Mouse (Mus musculus) embryonic facial prominence, embryonic 11.5 days (tissue): ENCODE measurements at regions not wholly inside any gene's neighbourhood (a gene's known extent, or its start where the extent isn't known, plus 50 kb on each side); places are given as distances from the start of the nearest gene placed in this dataset.

Source experiments
- ATAC-seq: fragments of 200-750 bp; cut with Nextera tagmentation; replicated peaks from 2 replicates; pipeline ENCODE4 v1.8.0; 2017; ENCODE audit warnings: low read depth; ENCODE audit not compliant: insufficient number of reproducible peaks, low FRiP score, low TSS enrichment
- DNase-seq: peaks from one replicate; pipeline ENCODE4 v3.0.0-alpha.2; 2015; ENCODE audit warnings: low spot score
- H3K27ac ChIP-seq: fragments of 300-500 bp; sonication (generic); replicated peaks from 2 replicates; pipeline ENCODE4 v1.5.1; 2014; ENCODE audit warnings: mild to moderate bottlenecking, low read depth, low read length, control low read depth
- H3K27me3 ChIP-seq: fragments of 300-500 bp; sonication (generic); 2 replicates; pipeline ENCODE4 v1.6.1; 2014; ENCODE audit warnings: mild to moderate bottlenecking, low read length, moderate library complexity, mixed read lengths; ENCODE audit not compliant: control insufficient read depth, insufficient read depth
- H3K36me3 ChIP-seq: fragments of 300-500 bp; sonication (generic); replicated peaks from 2 replicates; pipeline ENCODE4 v1.6.1; 2014; ENCODE audit warnings: low read depth, mild to moderate bottlenecking, low read length, moderate library complexity, mixed read lengths; ENCODE audit not compliant: control insufficient read depth, insufficient read depth
- H3K4me1 ChIP-seq: fragments of 300-500 bp; sonication (generic); 2 replicates; pipeline ENCODE4 v1.6.1; 2014; ENCODE audit warnings: low read length, mixed read lengths; ENCODE audit not compliant: control insufficient read depth, insufficient read depth
- H3K4me2 ChIP-seq: fragments of 300-500 bp; sonication (generic); 2 replicates; pipeline ENCODE4 v1.6.1; 2014; ENCODE audit warnings: low read depth, mild to moderate bottlenecking, control low read depth, low read length, moderate library complexity
- H3K4me3 ChIP-seq: fragments of 300-500 bp; sonication (generic); 2 replicates; pipeline ENCODE4 v1.5.1; 2014; ENCODE audit warnings: low read depth, low read length, control low read depth
- H3K9ac ChIP-seq: fragments of 300-500 bp; sonication (generic); replicated peaks from 2 replicates; pipeline ENCODE4 v1.6.1; 2014; ENCODE audit warnings: mild to moderate bottlenecking, control low read depth, low read length
- H3K9me3 ChIP-seq: fragments of 300-500 bp; sonication (generic); replicated peaks from 2 replicates; pipeline ENCODE4 v1.6.1; 2016; ENCODE audit warnings: mild to moderate bottlenecking, low read length, inconsistent platforms, mixed read lengths; ENCODE audit not compliant: control insufficient read depth
- WGBS: fragments of 180-500 bp; shearing (Covaris S2); extraction: QIAGEN DNeasy Blood & Tissue Kit; methylation state at CpG from one replicate; pipeline ENCODE4 v1.1.7; 2014; 5-methylcytosine and 5-hydroxymethylcytosine counted together

GRCm38 (mm10) chr16:91995459-91996190 is 62.4 kb upstream of the Mrps6 start:
- DNase-seq (peak; percentile 75), ATAC-seq (peak; percentile 86)
- H3K9ac ChIP-seq, result peak overlapping the region; percentile 25; the same call in 1 of the 2 replicates

GRCm38 (mm10) chr16:92007351-92007750 is 50.7 kb upstream of the Mrps6 start:
- WGBS, result 94% methylated on average over 5 of the region's 5 CpGs
- ATAC-seq (no peak), DNase-seq (no peak)
- H3K9ac ChIP-seq, result no peak overlapping the region
- H3K4me3 ChIP-seq, result no peak overlapping the region
- no peak overlapping the region for H3K27ac ChIP-seq
- H3K9me3 ChIP-seq, result no peaks in the 10 kb centered on the region
- no peak overlapping the region for H3K4me2 ChIP-seq
- H3K36me3 ChIP-seq, result no peaks in the 10 kb centered on the region
- no peaks in the 10 kb centered on the region for H3K4me1 ChIP-seq
- no peaks in the 10 kb centered on the region for H3K27me3 ChIP-seq

More at GRCm38 (mm10) chr16:91995459-91996190, 62.4 kb upstream of the Mrps6 start:
- Histone ChIP-seq H3K9me3 (no peaks in the 10 kb centered on the region), H3K27ac (no peak overlapping the region), H3K27me3 (no peaks in the 10 kb centered on the region), H3K36me3 (no peaks in the 10 kb centered on the region), H3K4me1 (no peaks in the 10 kb centered on the region), H3K4me2 (0 out of 2 replicates have a peak overlapping the region, but pooled peaks have one; percentile 10), H3K4me3 (no peak overlapping the region)
- 11% methylated on average over 13 of the region's 13 CpGs for WGBS
